Mouse (Mus musculus) left cerebral cortex, postnatal 36 days (tissue): ENCODE results near the gene E130218I03Rik. TPM values are rescaled to one million over a fixed set of nuclear protein-coding genes. Genes with fewer than 3 reads are reported as not detected.

Experiments used
- DNase-seq, 2 experiments: peaks; one replicate each; pipeline ENCODE4 v3.0.0; 2021 to 2022; ENCODE audit warnings: low spot score in 2 of 2, mixed read lengths in 1 of 2
- intact Hi-C: fragments of 180-260 bp; cut with DNase I; formaldehyde crosslinking; loops from one replicate; pipeline ENCODE4 v1.15.1; 2025
- total RNA-seq, 2 experiments: library from RNA; stranded (reverse); gene quantifications; 2 replicates each; pipeline ENCODE4 v1.2.3; 2021

Gene E130218I03Rik
- total RNA-seq, 2 experiments from 2014 or later, result 0.47 TPM; not detected in 1

- no peak for DNase-seq
- intact Hi-C loops, result no loop called here
Measured at GRCm38 (mm10) chr4:134273417-134274345, 30.2 kb downstream of the E130218I03Rik start.

GRCm38 (mm10) chr4:134284942-134285341, 41.5 kb downstream of the E130218I03Rik start:
- intact Hi-C loops, result loop anchor here (5.0 kb wide), 1 partner anchor 72 kb away; no protein-coding TSS in a partner anchor

GRCm38 (mm10) chr4:134286226-134287167, 43.0 kb downstream of the E130218I03Rik start:
- DNase-seq, result no peak
- intact Hi-C loops, result loop anchor here (1.0 to 5.0 kb wide), 2 partner anchors 71 to 99 kb away; partner anchors contain the start of gene Cep85

More at GRCm38 (mm10) chr4:134284942-134285341, 41.5 kb downstream of the E130218I03Rik start:
- DNase-seq, result no peak

- peak; percentile 96 to 99 for DNase-seq
- intact Hi-C loops, result loop anchor here (1.0 to 5.0 kb wide), 2 partner anchors 70 to 100 kb away; partner anchors contain the start of gene Cep85
Measured at GRCm38 (mm10) chr4:134287168-134287564, 43.7 kb downstream of the E130218I03Rik start.

GRCm38 (mm10) chr4:134287575-134288025, 44.1 kb downstream of the E130218I03Rik start, which contains the start of gene Pdik1l:
Pdik1l (minus strand) TSS chr4:134287895.
- intact Hi-C loops, result loop anchor here (1.0 to 5.0 kb wide), 2 partner anchors 70 to 100 kb away; partner anchors contain the start of gene Cep85
- DNase-seq, result peak; percentile 76 to 77

GRCm38 (mm10) chr4:134288397-134289256, 45.2 kb downstream of the E130218I03Rik start:
- intact Hi-C loops, result loop anchor here (5.0 kb wide), 1 partner anchor 69 kb away; no protein-coding TSS in a partner anchor
- no peak for DNase-seq

- peak; percentile 45 to 58 for DNase-seq
- intact Hi-C loops, result loop anchor here (2.0 kb wide), 1 partner anchor 41 kb away; no protein-coding TSS in a partner anchor
Measured at GRCm38 (mm10) chr4:134292067-134292466, 48.6 kb downstream of the E130218I03Rik start.

GRCm38 (mm10) chr4:134293061-134293691, 49.7 kb downstream of the E130218I03Rik start:
- intact Hi-C loops, result loop anchor here (2.0 kb wide), 1 partner anchor 42 kb away; no protein-coding TSS in a partner anchor
- DNase-seq, result no peak

GRCm38 (mm10) chr4:134293692-134294163, 50.3 kb downstream of the E130218I03Rik start:
- DNase-seq, result no peak
- intact Hi-C loops, result loop anchor here (2.0 kb wide), 1 partner anchor 43 kb away; no protein-coding TSS in a partner anchor

Other genes with a start within 250 kb of the E130218I03Rik start
- gene Dhdds, start 242.7 kb upstream of the E130218I03Rik start, total RNA-seq, result 10 to 100 TPM; 61.9 to 63.3 TPM
- not detected for gene Lin28a, start 224.8 kb upstream of the E130218I03Rik start, total RNA-seq
- gene Zfp683, start 189.8 kb upstream of the E130218I03Rik start, total RNA-seq, result not detected
- 1 to 10 TPM; 3.5 to 4.2 TPM for gene Crybg2, start 182.8 kb upstream of the E130218I03Rik start, total RNA-seq
- gene Cd52, start 148.6 kb upstream of the E130218I03Rik start, total RNA-seq, result 1 to 10 TPM; 1.4 to 2.7 TPM
- gene Ubxn11, start 141.1 kb upstream of the E130218I03Rik start, total RNA-seq, result 10 to 100 TPM; 23.3 to 46.3 TPM
- gene Sh3bgrl3, start 114.9 kb upstream of the E130218I03Rik start, total RNA-seq, result 100 to 1,000 TPM; 187 to 235 TPM
- gene Cep85, start 56.5 kb upstream of the E130218I03Rik start, total RNA-seq, result 10 to 100 TPM; 14.3 to 18.3 TPM
- not detected for gene Gm7534, start 40.7 kb upstream of the E130218I03Rik start, total RNA-seq
- gene Catsper4, start 16.3 kb upstream of the E130218I03Rik start, total RNA-seq, result not detected
- under 1 TPM; 0.27 to 0.66 TPM for gene Cnksr1, start 5.3 kb upstream of the E130218I03Rik start, total RNA-seq
- gene Zfp593, start 1.9 kb downstream of the E130218I03Rik start, total RNA-seq, result 10 to 100 TPM in 1 of 2 experiments, 1 to 10 TPM in 1; 9.2 to 13.2 TPM
- gene Gm30191, start 3.3 kb downstream of the E130218I03Rik start, total RNA-seq, result not detected
- gene Grrp1, start 10.4 kb downstream of the E130218I03Rik start, total RNA-seq, result 1 to 10 TPM; 2.8 to 3.4 TPM
- 10 to 100 TPM; 18.1 to 21.6 TPM for gene Pdik1l, start 44.2 kb downstream of the E130218I03Rik start, total RNA-seq
- under 1 TPM; 0.22 to 0.27 TPM for gene Trim63, start 71.5 kb downstream of the E130218I03Rik start, total RNA-seq
- gene Slc30a2, start 99.5 kb downstream of the E130218I03Rik start, total RNA-seq, result not detected
- gene Extl1, start 140.2 kb downstream of the E130218I03Rik start, total RNA-seq, result 10 to 100 TPM; 46.2 to 60.6 TPM
- gene Pafah2, start 152.7 kb downstream of the E130218I03Rik start, total RNA-seq, result 1 to 10 TPM; 6.7 to 7.5 TPM
- 1,000 to 10,000 TPM; 1,022 to 1,141 TPM for gene Stmn1, start 224.7 kb downstream of the E130218I03Rik start, total RNA-seq